Mouse (Mus musculus) CD4-positive, CD25-positive, alpha-beta regulatory T cell, adult 2 months (primary cell): ENCODE measurements around the gene Izumo3.
"Not testable (repeated sequence)": the region's sequence is repeated elsewhere in the genome, so short reads cannot be mapped to it uniquely, and the experiment has no call there.

Experiments used
- DNase-seq: peaks from one replicate; pipeline ENCODE4 v3.0.0-alpha.2; 2012; ENCODE audit warnings: low read depth, low spot score

Gene Izumo3

GRCm38 (mm10) chr4:92147134-92147533 lies at the start of gene Izumo3:
Gene Izumo3 (minus strand): TSS chr4:92147234.
- no peak for DNase-seq

- not testable (repeated sequence) for DNase-seq
These were observed 44.6 kb upstream of the Izumo3 start, which contains the start of gene Gm12666 for GRCm38 (mm10) chr4:92191649-92192048. Gene Gm12666 (minus strand): TSS chr4:92191749.

GRCm38 (mm10) chr4:92152646-92153045 lies 5.6 kb upstream of the Izumo3 start:
- no peak for DNase-seq

- DNase-seq: no peak
These were observed 35.5 kb downstream of the Izumo3 start for GRCm38 (mm10) chr4:92111390-92111988.

- no peak for DNase-seq
These were observed 49.6 kb downstream of the Izumo3 start for GRCm38 (mm10) chr4:92097386-92097785.

- DNase-seq: no peak
These were observed 51.1 kb downstream of the Izumo3 start for GRCm38 (mm10) chr4:92095951-92096350.
